Mouse (Mus musculus) lung, embryonic 16.5 days (tissue): ENCODE data around the gene Glo1. TPM values are rescaled to one million over a fixed set of nuclear protein-coding genes. Genes with fewer than 3 reads are reported as not detected.
"Not testable (repeated sequence)": the region's sequence is repeated elsewhere in the genome, so short reads cannot be mapped to it uniquely, and the experiment has no call there.

Experiments
- ATAC-seq: fragments of 200-750 bp; cut with Nextera tagmentation; 2 replicates; pipeline ENCODE4 v1.8.0; 2017; ENCODE audit warnings: low read depth, mild to moderate bottlenecking, moderate library complexity
- H3K27ac ChIP-seq: fragments of 300-500 bp; sonication (generic); 2 replicates; pipeline ENCODE4 v1.5.1; 2014; ENCODE audit warnings: mild to moderate bottlenecking, control low read depth, low read length
- H3K27me3 ChIP-seq: fragments of 300-500 bp; sonication (generic); 2 replicates; pipeline ENCODE4 v1.6.1; 2014; ENCODE audit warnings: low read depth, low read length, mixed read lengths; ENCODE audit not compliant: control insufficient read depth, insufficient read depth
- H3K36me3 ChIP-seq: fragments of 300-500 bp; sonication (generic); 2 replicates; pipeline ENCODE4 v1.6.1; 2014; ENCODE audit warnings: low read length; ENCODE audit not compliant: control insufficient read depth, insufficient read depth
- H3K4me1 ChIP-seq: fragments of 300-500 bp; sonication (generic); replicated peaks from 2 replicates; pipeline ENCODE4 v1.6.1; 2014; ENCODE audit warnings: low read length, mixed read lengths; ENCODE audit not compliant: control insufficient read depth, insufficient read depth
- H3K4me2 ChIP-seq: fragments of 300-500 bp; sonication (generic); 2 replicates; pipeline ENCODE4 v1.6.1; 2014; ENCODE audit warnings: low read depth, low read length, control low read depth
- H3K4me3 ChIP-seq: fragments of 300-500 bp; sonication (generic); 2 replicates; pipeline ENCODE4 v1.5.1; 2014; ENCODE audit warnings: mild to moderate bottlenecking, low read length, control low read depth
- H3K9ac ChIP-seq: fragments of 300-500 bp; sonication (generic); 2 replicates; pipeline ENCODE4 v1.6.1; 2014; ENCODE audit warnings: low read length, control low read depth
- H3K9me3 ChIP-seq: fragments of 300-500 bp; sonication (generic); 2 replicates; pipeline ENCODE4 v1.6.1; 2016; ENCODE audit warnings: low read length; ENCODE audit not compliant: control insufficient read depth
- WGBS: fragments of 180-500 bp; shearing (Covaris S2); extraction: QIAGEN DNeasy Blood & Tissue Kit; methylation state at CpG from one replicate; pipeline ENCODE4 v1.1.7; 2014; 5-methylcytosine and 5-hydroxymethylcytosine counted together
- polyA plus RNA-seq: library from polyadenylated mRNA; unstranded; fragments of >200 nt; fragmentation: Nextera tagmentation; extraction: Ambion mirVana; gene quantifications from 2 replicates; pipeline ENCODE4 v1.2.1, GENCODE M21; 2015

Glo1 gene
- polyA plus RNA-seq, 1 experiment from 2014 or later: 221 TPM

DNA sequence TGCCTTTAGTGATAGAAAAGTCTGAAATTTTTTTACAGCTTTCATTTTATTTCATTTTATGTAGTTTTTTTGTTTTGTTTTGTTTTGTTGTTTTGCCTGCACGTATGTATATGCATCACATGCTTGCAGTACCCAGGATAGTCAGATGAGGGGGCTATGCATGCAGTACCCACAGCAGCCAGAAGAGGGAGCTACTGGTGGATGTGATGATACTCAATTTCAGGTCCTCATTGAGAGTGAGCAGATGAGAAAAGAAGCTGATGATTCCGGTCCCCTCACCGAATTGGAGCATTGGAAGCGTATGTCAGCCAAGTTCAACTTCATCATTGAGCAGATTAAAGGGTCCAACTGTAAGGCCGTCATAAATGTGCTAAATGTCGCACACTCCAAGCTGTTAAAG is 26.3 kb upstream of the Glo1 start:
- no peaks in the 10 kb centered on the region for H3K27me3 ChIP-seq
- 94% methylated on average over 6 of the region's 6 CpGs for WGBS
- no peak overlapping the region for H3K4me3 ChIP-seq
- H3K4me1 ChIP-seq: no peaks in the 10 kb centered on the region
- H3K9ac ChIP-seq: no peak overlapping the region
- no peak overlapping the region for H3K27ac ChIP-seq
- peaks cover 3% of the 10 kb centered on the region; the same call in 1 of the 2 replicates for H3K9me3 ChIP-seq
- no peak for ATAC-seq
- H3K4me2 ChIP-seq: no peak overlapping the region
- H3K36me3 ChIP-seq: no peaks in the 10 kb centered on the region

DNA sequence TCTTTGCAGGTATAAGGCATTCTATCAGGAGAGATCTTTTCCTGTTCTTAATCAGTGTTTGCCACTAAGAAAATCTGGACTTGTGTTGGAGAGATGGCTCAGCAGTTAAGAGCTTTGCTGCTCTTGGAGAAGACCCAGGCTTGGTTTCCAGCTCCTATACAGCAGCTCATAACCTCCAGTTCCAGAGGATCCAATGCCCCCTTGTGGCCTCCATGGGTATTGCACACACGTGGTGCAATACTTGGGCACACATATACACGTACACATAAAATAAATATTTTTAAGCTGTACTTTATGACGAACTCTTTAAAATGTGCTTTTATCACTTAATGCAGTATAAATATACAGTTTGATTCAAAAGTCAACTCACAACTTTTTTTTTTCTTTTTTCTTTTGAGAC is 22.1 kb upstream of the Glo1 start:
- Histone ChIP-seq H3K4me2 (no peak overlapping the region), H3K4me3 (no peak overlapping the region), H3K9ac (no peak overlapping the region), H3K27me3 (no peaks in the 10 kb centered on the region), H3K27ac (no peak overlapping the region), H3K9me3 (peaks cover 3% of the 10 kb centered on the region; the same call in 1 of the 2 replicates), H3K36me3 (no peaks in the 10 kb centered on the region), H3K4me1 (no peaks in the 10 kb centered on the region)
- ATAC-seq: no peak
- WGBS: 91% methylated on average over 3 of the region's 3 CpGs

DNA sequence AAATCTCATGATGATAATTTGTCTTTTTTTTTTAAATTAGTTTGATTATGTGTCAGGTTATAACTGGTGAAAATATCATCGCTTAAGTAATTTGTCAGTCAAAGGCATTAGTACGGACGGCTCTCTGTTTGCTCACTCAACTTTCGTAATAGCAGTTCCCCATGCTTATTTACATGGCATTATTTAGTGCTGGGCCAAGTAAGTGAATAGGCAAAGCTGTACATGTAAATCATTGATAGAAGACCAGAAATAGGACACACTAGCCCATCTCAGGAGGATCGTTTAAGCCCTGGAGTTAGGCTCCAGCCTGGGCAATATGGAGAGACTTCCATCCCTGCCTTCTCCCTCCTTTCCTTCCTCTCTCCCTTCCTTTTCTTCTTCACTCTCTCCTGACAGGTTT is 14.2 kb upstream of the Glo1 start:
- no peaks in the 10 kb centered on the region for H3K36me3 ChIP-seq
- ATAC-seq: no peak
- 79% methylated on average over 5 of the region's 5 CpGs for WGBS

DNA sequence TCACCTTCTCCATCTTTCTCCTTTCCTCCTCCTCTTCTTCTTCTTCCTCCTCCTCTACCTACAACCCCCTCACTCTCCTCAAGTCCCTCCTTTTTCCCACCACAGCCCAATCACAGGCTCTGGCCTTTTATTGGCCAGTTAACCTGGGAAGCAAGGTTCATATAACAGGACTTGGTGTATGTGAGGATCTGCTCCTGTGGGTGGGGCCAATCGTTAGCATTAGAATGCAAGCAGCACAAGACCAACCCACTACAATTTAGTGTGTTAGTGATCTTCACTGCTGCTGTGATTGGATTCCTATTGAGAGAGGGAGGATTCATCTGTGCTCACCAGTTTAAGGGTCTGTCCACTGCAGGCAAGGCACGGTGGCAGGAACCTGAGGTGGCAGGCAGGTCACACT is 12.3 kb upstream of the Glo1 start:
- no peak overlapping the region for H3K4me2 ChIP-seq
- no peak for ATAC-seq
- H3K27me3 ChIP-seq: no peaks in the 10 kb centered on the region
- no peak overlapping the region for H3K4me3 ChIP-seq
- H3K27ac ChIP-seq: no peak overlapping the region
- no peak overlapping the region for H3K9ac ChIP-seq
- WGBS: 61% methylated on average over 2 of the region's 2 CpGs
- H3K9me3 ChIP-seq: no peaks in the 10 kb centered on the region
- no peaks in the 10 kb centered on the region for H3K36me3 ChIP-seq
- peaks cover 5% of the 10 kb centered on the region; the same call in 1 of the 2 replicates for H3K4me1 ChIP-seq

More for the DNA sequence above, 14.2 kb upstream of the Glo1 start:
- no peak overlapping the region for H3K4me3 ChIP-seq
- H3K27ac ChIP-seq: no peak overlapping the region
- no peaks in the 10 kb centered on the region for H3K9me3 ChIP-seq
- no peak overlapping the region for H3K4me2 ChIP-seq
- H3K4me1 ChIP-seq: no peaks in the 10 kb centered on the region
- no peaks in the 10 kb centered on the region for H3K27me3 ChIP-seq
- no peak overlapping the region for H3K9ac ChIP-seq

DNA sequence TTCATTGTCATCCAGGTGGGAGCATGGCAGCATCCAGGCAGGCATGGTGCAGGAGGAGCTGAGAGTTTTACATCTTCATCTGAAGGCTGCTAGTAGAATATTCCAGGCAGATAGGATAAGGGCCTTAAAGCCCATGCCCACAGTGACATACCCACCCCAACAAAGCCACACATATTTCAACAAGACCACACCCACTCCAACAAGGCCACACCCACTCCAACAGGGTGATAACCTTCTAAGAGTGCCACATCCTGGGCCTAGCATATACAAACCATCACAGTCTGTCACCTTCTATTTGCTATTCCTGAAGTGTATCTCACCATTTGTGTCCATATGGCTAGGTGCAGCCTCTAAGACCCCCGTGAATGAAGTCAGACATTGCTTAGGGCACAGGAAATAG is 11.0 kb upstream of the Glo1 start:
- WGBS: 51% methylated on average over 1 of the region's 1 CpGs
- ATAC-seq: no peak
- no peak overlapping the region for H3K9ac ChIP-seq
- no peak overlapping the region for H3K27ac ChIP-seq
- no peak overlapping the region for H3K4me3 ChIP-seq
- no peaks in the 10 kb centered on the region for H3K36me3 ChIP-seq
- no peaks in the 10 kb centered on the region for H3K27me3 ChIP-seq
- H3K4me2 ChIP-seq: no peak overlapping the region
- peaks cover 5% of the 10 kb centered on the region; the same call in 1 of the 2 replicates for H3K4me1 ChIP-seq
- H3K9me3 ChIP-seq: no peaks in the 10 kb centered on the region

DNA sequence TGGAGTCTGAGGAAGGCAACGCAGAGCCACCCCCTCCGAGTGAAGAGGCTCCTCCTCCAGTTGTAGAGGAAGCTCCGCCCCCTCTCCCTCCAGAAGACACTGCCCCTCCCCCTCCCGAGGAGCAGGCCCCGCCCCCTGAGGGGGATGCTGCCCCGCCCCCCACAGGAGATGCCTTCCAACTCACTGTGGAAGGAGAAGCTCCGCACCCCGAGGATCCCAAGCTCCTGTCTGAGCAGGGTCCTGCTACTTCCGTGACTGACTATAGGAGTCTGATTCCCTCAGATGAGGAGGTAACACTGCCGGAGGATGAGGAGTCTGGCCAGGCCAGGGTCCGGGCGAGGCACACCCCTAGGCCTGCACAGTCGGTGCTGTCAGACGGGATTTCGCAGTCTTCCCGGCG is 8.7 kb upstream of the Glo1 start:
- no peak overlapping the region for H3K27ac ChIP-seq
- peak; percentile 45 for ATAC-seq
- peaks cover 5% of the 10 kb centered on the region; the same call in 1 of the 2 replicates for H3K4me1 ChIP-seq
- peak overlapping the region; percentile 38 for H3K4me2 ChIP-seq
- no peaks in the 10 kb centered on the region for H3K36me3 ChIP-seq
- no peaks in the 10 kb centered on the region for H3K9me3 ChIP-seq
- peak overlapping the region; percentile 31; the same call in 1 of the 2 replicates for H3K9ac ChIP-seq
- WGBS: 16% methylated on average over 17 of the region's 17 CpGs
- peak overlapping the region; percentile 26 for H3K4me3 ChIP-seq
- no peaks in the 10 kb centered on the region for H3K27me3 ChIP-seq

DNA sequence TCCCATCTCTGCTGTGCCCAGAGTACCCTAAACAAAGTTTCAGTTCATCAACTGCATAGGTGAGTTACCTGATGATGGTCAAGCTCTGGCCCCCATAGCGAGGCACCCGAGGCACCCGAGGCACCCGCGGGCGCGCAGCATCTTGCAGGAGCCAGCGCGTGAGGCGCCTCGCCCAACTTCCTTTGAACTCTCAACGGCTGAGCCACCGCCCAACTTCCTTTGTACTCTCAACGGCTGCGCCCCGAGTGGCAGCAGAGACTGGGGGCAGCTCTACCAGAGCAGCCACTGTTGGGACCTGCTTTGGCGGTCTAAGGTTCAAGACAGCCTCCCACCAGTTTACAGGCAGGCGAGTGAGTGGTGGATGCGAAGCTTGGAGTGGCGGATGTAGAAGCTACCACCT is 2.5 kb downstream of the Glo1 start, which contains the start of gene Dnah8:
Gene Dnah8, plus strand, starts transcription at position 223 of the 400 bp plus-strand sequence.
- 0 out of 2 replicates have a peak, but pooled peaks have one; percentile 45 for ATAC-seq
- H3K36me3 ChIP-seq, H3K9ac ChIP-seq, H3K4me3 ChIP-seq, H3K27ac ChIP-seq, H3K9me3 ChIP-seq, H3K4me1 ChIP-seq, H3K4me2 ChIP-seq, H3K27me3 ChIP-seq: not testable (repeated sequence)
- no CpG with 5 or more reads among the region's 20 CpGs for WGBS

DNA sequence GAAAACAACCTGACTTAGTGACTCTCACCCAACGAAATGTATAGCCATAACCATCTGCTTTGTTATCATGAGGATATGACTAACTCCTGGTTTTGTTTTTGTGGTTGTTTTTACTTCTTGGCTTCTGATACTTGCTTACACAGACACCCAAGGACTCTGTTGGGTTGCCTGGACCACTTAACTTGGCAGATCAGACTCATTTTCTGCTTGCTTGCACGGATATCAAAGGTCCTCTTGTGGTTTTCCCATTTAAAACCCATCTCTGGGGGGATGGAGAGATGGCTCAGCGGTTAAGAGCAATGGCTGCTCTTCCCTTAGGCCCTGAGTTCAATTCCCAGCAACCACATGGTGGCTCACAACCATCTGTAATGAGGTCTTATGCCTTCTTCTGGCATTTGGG is 3.5 kb downstream of the Glo1 start:
- H3K4me3 ChIP-seq: no peak overlapping the region
- ATAC-seq: no peak
- no peak overlapping the region for H3K4me2 ChIP-seq
- WGBS: 84% methylated on average over 3 of the region's 3 CpGs
- H3K27me3 ChIP-seq: no peaks in the 10 kb centered on the region
- no peaks in the 10 kb centered on the region for H3K36me3 ChIP-seq
- H3K27ac ChIP-seq: no peak overlapping the region
- no peaks in the 10 kb centered on the region for H3K9me3 ChIP-seq
- peaks cover 5% of the 10 kb centered on the region; the same call in 1 of the 2 replicates for H3K4me1 ChIP-seq
- no peak overlapping the region for H3K9ac ChIP-seq

DNA sequence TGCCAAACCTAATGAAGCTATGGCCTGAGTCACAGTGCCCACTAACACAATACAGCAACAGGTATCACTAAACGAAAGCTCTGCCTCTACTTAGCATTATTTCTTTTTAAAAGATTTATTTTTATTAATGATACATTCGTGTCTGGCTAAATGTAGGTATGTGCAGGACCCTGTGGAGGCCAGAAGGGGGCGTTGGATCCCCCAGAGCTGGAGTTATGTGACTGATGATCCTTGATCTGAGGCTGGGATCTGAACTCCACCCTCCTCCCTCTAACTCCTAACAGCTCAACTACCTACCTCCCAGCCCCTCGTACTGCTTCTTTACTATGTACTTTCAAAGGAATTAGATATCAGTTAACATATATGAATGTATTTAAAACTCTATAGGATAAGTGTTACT is 5.2 kb downstream of the Glo1 start:
- WGBS: 59% methylated on average over 4 of the region's 4 CpGs
- Histone ChIP-seq H3K27ac (no peak overlapping the region), H3K4me1 (peaks cover 5% of the 10 kb centered on the region; the same call in 1 of the 2 replicates), H3K9me3 (no peaks in the 10 kb centered on the region), H3K4me2 (no peak overlapping the region), H3K27me3 (no peaks in the 10 kb centered on the region), H3K36me3 (no peaks in the 10 kb centered on the region), H3K4me3 (no peak overlapping the region), H3K9ac (no peak overlapping the region)
- no peak for ATAC-seq

DNA sequence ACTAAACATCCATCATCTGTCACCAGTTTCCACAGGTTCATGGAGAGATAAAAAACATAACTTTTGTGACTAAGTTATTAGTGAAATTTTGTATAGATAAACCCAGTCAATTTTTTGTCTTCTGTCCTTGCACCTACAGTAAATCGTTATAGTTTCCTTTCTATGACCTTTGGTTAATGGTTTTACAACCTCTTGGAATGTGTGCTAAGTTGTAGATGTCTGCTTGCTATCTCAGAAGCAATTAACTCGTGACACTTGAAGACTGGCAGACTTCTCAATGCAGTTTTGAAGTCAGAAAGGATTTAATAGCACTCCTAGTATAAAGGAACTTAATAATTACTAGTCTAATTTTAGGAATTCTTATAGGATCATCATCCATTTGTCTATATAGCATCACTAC is 6.1 kb downstream of the Glo1 start:
- Histone ChIP-seq H3K27ac (no peak overlapping the region), H3K9me3 (no peaks in the 10 kb centered on the region), H3K4me1 (peaks cover 5% of the 10 kb centered on the region; the same call in 1 of the 2 replicates), H3K36me3 (no peaks in the 10 kb centered on the region), H3K27me3 (no peaks in the 10 kb centered on the region), H3K4me2 (no peak overlapping the region), H3K4me3 (no peak overlapping the region), H3K9ac (no peak overlapping the region)
- no peak for ATAC-seq
- WGBS: 45% methylated on average over 2 of the region's 2 CpGs
